ENCODE assay signal across 8 mouse cellular contexts in the genomic region with DNA sequence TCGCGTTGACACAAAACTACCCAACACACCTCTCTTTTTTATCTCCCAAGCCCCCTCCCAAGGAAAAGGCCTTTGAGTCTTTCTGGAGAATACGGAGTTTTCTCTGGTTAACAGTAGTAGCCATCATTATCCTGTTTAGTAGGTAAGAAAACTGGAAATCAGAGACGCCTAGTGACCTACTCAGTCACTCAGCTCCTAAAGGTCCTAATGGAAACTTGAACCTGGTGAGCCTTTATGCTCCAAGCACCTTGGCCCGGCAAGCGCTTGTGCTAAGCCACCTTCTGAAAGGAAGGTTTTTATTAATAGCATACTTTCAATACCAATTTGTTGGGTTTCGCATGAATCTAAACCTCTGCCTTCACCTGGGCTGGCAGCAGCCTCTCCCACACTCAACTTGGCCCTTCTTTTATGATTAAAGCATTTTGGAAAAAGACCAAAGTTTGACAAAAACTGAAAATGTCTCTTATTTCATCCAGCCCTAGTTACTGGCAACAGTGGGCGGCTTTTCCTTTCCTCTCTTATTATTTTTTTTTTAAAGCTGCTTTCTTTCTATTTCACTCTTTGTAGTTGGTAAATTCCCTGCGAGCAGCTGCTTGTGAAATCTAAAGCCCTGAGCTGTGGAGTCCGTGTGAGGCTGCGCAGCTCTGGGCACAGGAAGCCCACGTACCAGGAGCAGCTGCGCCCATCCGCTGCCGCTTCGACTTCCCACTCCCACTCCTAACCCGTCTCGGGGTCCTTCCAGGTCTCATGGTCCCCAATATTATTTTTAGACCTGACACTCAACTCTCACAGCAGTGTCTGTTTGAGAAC.
DNase-seq lines count a peak whose midpoint lies in the region; ATAC-seq and TF ChIP-seq lines count a peak whose summit lies in the region.
"Had no signal": no experiment of that assay in that cellular context is flagged by ENCODE, and none has a peak within 500 bp of the region (broad histone marks: within the 10 kb centered on the region; RNA-seq: fewer than 3 reads in every experiment).

No protein-coding gene starts in this region.

- no peak overlapping the region for H3K9ac ChIP-seq in embryonic facial prominence, embryonic 15.5 days
- H3K9ac ChIP-seq: liver, embryonic 14.5 days had no signal

- no peak overlapping the region for H3K4me2 ChIP-seq in embryonic facial prominence, embryonic 15.5 days (replicated peaks)

- no peaks in the 10 kb centered on the region for H3K36me3 ChIP-seq in spleen, adult 2 months (ENCODE audit: control insufficient read depth, insufficient read depth, low read length)
- H3K36me3 ChIP-seq in embryonic facial prominence, embryonic 15.5 days, result no peaks in the 10 kb centered on the region

- no peak for TF ChIP-seq CTCF in spleen, adult 2 months (IDR thresholded peaks at IDR 0.05; ENCODE audit: extremely low read depth, insufficient read depth, insufficient read length, insufficient replicate concordance)

- 68% methylated on average over 18 of the region's 18 CpGs for WGBS in spleen, adult 2 months
- WGBS in embryonic facial prominence, embryonic 15.5 days, result 63% methylated on average over 18 of the region's 18 CpGs

- no peak overlapping the region for H3K4me3 ChIP-seq in spleen, adult 2 months (ENCODE audit: extremely low read depth, insufficient read depth, insufficient read length)
- no peak overlapping the region for H3K4me3 ChIP-seq in embryonic facial prominence, embryonic 15.5 days (replicated peaks)

- no peak for DNase-seq in spleen, adult 2 months (ENCODE audit: low read depth in 1 of 2, low spot score in 2 of 2)
- DNase-seq in spleen, postnatal 36 days (ENCODE audit: low spot score in 2 of 2), result no peak
- peak; percentile 39 to 47 for DNase-seq in layer of hippocampus, postnatal 10 days (ENCODE audit: low spot score in 2 of 2)
- peak; percentile 62 for DNase-seq in right cerebral cortex, postnatal 25 days
- no peak for DNase-seq in heart, adult 11 months
- no peak for DNase-seq in urinary bladder, postnatal 14 days (ENCODE audit: low spot score)

- peak overlapping the region; percentile 63 for H3K27ac ChIP-seq in spleen, adult 2 months (ENCODE audit: insufficient read depth, low read length)
- 0 out of 2 replicates have a peak overlapping the region, but pooled peaks have one; percentile 17 for H3K27ac ChIP-seq in embryonic facial prominence, embryonic 15.5 days (replicated peaks)
- H3K27ac ChIP-seq: liver, embryonic 14.5 days had no signal

- peaks cover 45% of the 10 kb centered on the region; the same call in 1 of the 2 replicates for H3K4me1 ChIP-seq in spleen, adult 2 months (ENCODE audit: control insufficient read depth, insufficient read depth, insufficient read length)
- peaks cover 3% of the 10 kb centered on the region; the same call in 1 of the 2 replicates for H3K4me1 ChIP-seq in embryonic facial prominence, embryonic 15.5 days

- no peak for ATAC-seq in embryonic facial prominence, embryonic 15.5 days (ENCODE audit: insufficient number of reproducible peaks, low FRiP score, low TSS enrichment, low read depth)

- no peaks in the 10 kb centered on the region for H3K27me3 ChIP-seq in spleen, adult 2 months (ENCODE audit: control insufficient read depth, insufficient read depth, low read length)
- H3K27me3 ChIP-seq in embryonic facial prominence, embryonic 15.5 days, result no peaks in the 10 kb centered on the region

- H3K9me3 ChIP-seq in embryonic facial prominence, embryonic 15.5 days (replicated peaks), result no peaks in the 10 kb centered on the region

- TF ChIP-seq POLR2A in spleen, adult 2 months (IDR thresholded peaks at IDR 0.05; ENCODE audit: low read depth, low read length), result no peak

Comparison
In these comparisons a context has a peak if more than half of its experiments do, and no peak if none do; other contexts are left out.
1. DNase-seq: peak in layer of hippocampus, postnatal 10 days (2 of 2) and right cerebral cortex, postnatal 25 days (single experiment); none in spleen, adult 2 months (0 of 2), spleen, postnatal 36 days (0 of 2), heart, adult 11 months (single experiment) and urinary bladder, postnatal 14 days (single experiment).